Mouse (Mus musculus) heart, embryonic 15.5 days (tissue): ENCODE results near the gene Gtf2ird1. TPM values are rescaled to one million over a fixed set of nuclear protein-coding genes. Genes with fewer than 3 reads are reported as not detected.

Experiments
- ATAC-seq: fragments of 200-750 bp; cut with Nextera tagmentation; replicated peaks from 2 replicates; pipeline ENCODE4 v1.8.0; 2017; ENCODE audit warnings: low read depth, moderate TSS enrichment; ENCODE audit not compliant: insufficient number of reproducible peaks, insufficient read depth, low FRiP score
- H3K27ac ChIP-seq: fragments of 300-500 bp; sonication (generic); 2 replicates; pipeline ENCODE4 v1.5.1; 2015; ENCODE audit warnings: mild to moderate bottlenecking, inconsistent platforms
- H3K27me3 ChIP-seq: fragments of 300-500 bp; sonication (generic); 2 replicates; pipeline ENCODE4 v1.6.1; 2015; ENCODE audit warnings: inconsistent platforms
- H3K36me3 ChIP-seq: fragments of 300-500 bp; sonication (generic); 2 replicates; pipeline ENCODE4 v1.6.1; 2015; ENCODE audit warnings: mild to moderate bottlenecking, inconsistent platforms
- H3K4me1 ChIP-seq: fragments of 300-500 bp; sonication (generic); replicated peaks from 2 replicates; pipeline ENCODE4 v1.6.1; 2015; ENCODE audit warnings: inconsistent platforms
- H3K4me2 ChIP-seq: fragments of 300-500 bp; sonication (generic); 2 replicates; pipeline ENCODE4 v1.6.1; 2015; ENCODE audit warnings: inconsistent platforms, mild to moderate bottlenecking, moderate library complexity
- H3K4me3 ChIP-seq: fragments of 300-500 bp; sonication (generic); 2 replicates; pipeline ENCODE4 v1.5.1; 2015; ENCODE audit warnings: mild to moderate bottlenecking, inconsistent platforms
- H3K9ac ChIP-seq: fragments of 300-500 bp; sonication (generic); 2 replicates; pipeline ENCODE4 v1.6.1; 2015; ENCODE audit warnings: mild to moderate bottlenecking, inconsistent platforms
- H3K9me3 ChIP-seq: fragments of 300-500 bp; sonication (generic); replicated peaks from 2 replicates; pipeline ENCODE4 v1.6.1; 2016; ENCODE audit warnings: inconsistent platforms
- WGBS: fragments of 180-500 bp; shearing (Covaris S2); methylation state at CpG from one replicate; pipeline ENCODE4 v1.1.7; 2015; ENCODE audit warnings: mixed read lengths; 5-methylcytosine and 5-hydroxymethylcytosine counted together
- polyA plus RNA-seq: library from polyadenylated mRNA; unstranded; fragments of >200 nt; fragmentation: Nextera tagmentation; extraction: Ambion mirVana; gene quantifications from 2 replicates; pipeline ENCODE4 v1.2.1, GENCODE M21; 2015

The Gtf2ird1 gene
- polyA plus RNA-seq, 1 experiment from 2014 or later = 47.3 TPM

DNA sequence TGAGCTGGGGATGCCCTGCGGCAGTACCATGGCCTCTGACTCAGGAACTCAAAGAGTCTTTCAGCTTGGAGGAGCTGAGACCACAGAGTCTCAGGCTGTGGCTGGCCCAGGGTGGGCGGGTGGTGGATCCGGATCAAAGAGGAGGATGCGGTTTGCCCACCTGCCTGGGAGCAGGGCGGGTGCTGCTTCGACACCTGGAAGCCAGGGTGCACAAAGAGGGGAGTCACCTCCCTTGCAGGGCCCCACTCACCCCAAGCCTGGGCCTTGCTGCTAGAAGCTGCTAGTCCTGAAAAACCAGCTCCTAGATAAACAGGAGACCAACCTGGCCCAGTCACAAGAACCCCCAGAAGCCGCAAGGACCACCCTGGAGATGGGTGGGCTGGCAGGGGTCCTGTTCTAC is 12.0 kb downstream of the Gtf2ird1 start:
- Histone ChIP-seq H3K4me1 (peaks cover 47% of the 10 kb centered on the region), H3K9me3 (no peaks in the 10 kb centered on the region), H3K27ac (peak overlapping the region; percentile 72), H3K9ac (no peak overlapping the region), H3K27me3 (no peaks in the 10 kb centered on the region), H3K36me3 (peaks cover 4% of the 10 kb centered on the region; the same call in 1 of the 2 replicates), H3K4me2 (no peak overlapping the region), H3K4me3 (no peak overlapping the region)
- ATAC-seq = no peak
- 88% methylated on average over 7 of the region's 7 CpGs for WGBS

DNA sequence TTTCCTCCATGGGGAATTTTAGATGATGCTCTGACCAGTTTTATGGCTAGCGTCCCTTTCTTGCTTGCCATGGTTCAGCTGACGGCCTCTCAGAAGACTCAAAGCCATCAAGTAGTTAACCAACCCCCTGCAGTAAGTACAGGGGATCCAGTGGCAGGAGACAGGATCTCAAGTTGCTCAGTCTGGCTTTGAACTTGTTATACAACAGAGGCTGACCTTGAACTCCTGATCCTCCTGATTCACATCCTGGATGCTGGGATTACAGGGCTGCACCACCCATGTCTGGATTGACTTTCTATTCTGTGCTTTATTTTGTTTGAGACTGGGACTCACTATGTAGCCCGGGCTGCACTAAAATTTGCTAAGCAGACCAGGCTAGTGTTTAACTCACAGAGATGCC is 14.4 kb downstream of the Gtf2ird1 start:
- peaks cover 63% of the 10 kb centered on the region for H3K4me1 ChIP-seq
- ATAC-seq = no peak

DNA sequence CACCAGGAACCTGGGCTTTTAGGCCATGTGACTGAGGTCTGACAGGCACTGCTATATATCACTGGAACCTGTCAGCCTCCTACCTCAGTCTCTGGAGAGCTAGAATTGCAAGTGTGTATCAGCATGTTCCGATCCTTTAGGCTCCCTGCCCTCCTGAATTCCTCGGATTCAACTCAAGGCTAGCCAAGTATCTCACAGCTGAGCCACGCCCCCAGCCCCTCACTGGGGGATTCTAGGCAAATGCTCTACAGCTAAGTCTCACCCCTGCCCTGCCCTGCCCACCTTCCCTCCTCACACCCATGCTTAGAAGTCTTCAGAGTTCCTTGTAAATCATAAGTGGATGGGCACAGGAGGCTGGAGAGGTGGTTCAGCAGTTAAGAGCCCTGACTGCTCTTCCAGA is 15.4 kb downstream of the Gtf2ird1 start:
- H3K4me3 ChIP-seq = no peak overlapping the region
- H3K27ac ChIP-seq = peak overlapping the region; percentile 73
- H3K9me3 ChIP-seq = no peaks in the 10 kb centered on the region
- no peaks in the 10 kb centered on the region for H3K27me3 ChIP-seq
- peaks cover 4% of the 10 kb centered on the region; the same call in 1 of the 2 replicates for H3K36me3 ChIP-seq
- H3K4me1 ChIP-seq = peaks cover 70% of the 10 kb centered on the region
- peak overlapping the region; percentile 50; the same call in 1 of the 2 replicates for H3K4me2 ChIP-seq
- no peak for ATAC-seq
- WGBS = 24% methylated on average over 3 of the region's 3 CpGs
- H3K9ac ChIP-seq = no peak overlapping the region

More for the DNA sequence above, 14.4 kb downstream of the Gtf2ird1 start:
- Histone ChIP-seq H3K4me3 (no peak overlapping the region), H3K27me3 (no peaks in the 10 kb centered on the region), H3K36me3 (peaks cover 4% of the 10 kb centered on the region; the same call in 1 of the 2 replicates), H3K4me2 (no peak overlapping the region), H3K27ac (no peak overlapping the region), H3K9ac (no peak overlapping the region), H3K9me3 (no peaks in the 10 kb centered on the region)
- WGBS = 94% methylated on average over 3 of the region's 3 CpGs

DNA sequence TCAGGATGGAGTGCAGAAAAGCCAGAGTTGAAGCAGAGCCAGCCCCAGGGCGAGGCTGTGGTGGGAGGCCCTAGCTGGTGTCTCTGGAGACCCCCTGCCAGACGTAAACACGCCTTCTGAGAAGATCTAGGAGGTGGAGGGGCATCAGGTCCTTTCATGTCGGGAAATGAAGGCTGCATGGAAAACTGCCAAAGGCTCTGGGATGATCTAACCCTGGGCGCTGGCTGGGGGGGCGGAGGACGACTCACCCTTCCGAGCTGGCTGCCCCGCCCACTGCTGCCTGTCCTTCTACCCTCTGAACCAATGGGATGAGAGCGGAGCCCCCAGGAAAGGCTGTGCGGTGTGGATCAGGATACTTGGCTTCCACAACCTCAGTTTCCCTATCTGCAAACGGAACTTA is 16.4 kb downstream of the Gtf2ird1 start:
- Histone ChIP-seq H3K36me3 (peaks cover 4% of the 10 kb centered on the region; the same call in 1 of the 2 replicates), H3K9ac (no peak overlapping the region), H3K4me1 (peaks cover 68% of the 10 kb centered on the region), H3K9me3 (no peaks in the 10 kb centered on the region), H3K27me3 (no peaks in the 10 kb centered on the region), H3K27ac (peak overlapping the region; percentile 73), H3K4me3 (no peak overlapping the region), H3K4me2 (peak overlapping the region; percentile 50)
- 29% methylated on average over 12 of the region's 12 CpGs for WGBS
- ATAC-seq = peak; percentile 34; the same call in 1 of the 2 replicates

DNA sequence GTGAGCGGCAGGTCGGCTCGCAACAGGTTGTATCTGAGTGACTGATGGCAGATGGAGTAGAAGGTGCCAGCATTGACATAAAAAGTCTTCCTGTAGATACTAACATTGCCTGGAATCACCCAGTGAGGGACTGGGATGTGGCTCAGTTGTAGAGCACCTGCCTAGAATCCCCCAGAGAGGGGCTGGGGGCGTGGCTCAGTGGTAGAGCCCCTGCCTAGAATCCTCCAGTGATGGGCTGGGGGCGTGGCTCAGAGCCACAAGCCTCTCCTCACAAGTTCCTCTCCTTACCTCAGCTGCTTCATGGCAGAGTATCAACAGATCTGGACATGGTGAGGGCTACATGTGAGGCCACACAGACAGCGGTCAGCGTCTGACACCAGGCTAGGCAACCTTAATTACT is 17.0 kb downstream of the Gtf2ird1 start:
- Histone ChIP-seq H3K27ac (peak overlapping the region; percentile 73), H3K4me3 (no peak overlapping the region), H3K9me3 (no peaks in the 10 kb centered on the region), H3K4me2 (peak overlapping the region; percentile 50; the same call in 1 of the 2 replicates), H3K4me1 (peaks cover 66% of the 10 kb centered on the region), H3K9ac (no peak overlapping the region), H3K36me3 (peaks cover 4% of the 10 kb centered on the region; the same call in 1 of the 2 replicates), H3K27me3 (no peaks in the 10 kb centered on the region)
- ATAC-seq = no peak
- 94% methylated on average over 7 of the region's 7 CpGs for WGBS

DNA sequence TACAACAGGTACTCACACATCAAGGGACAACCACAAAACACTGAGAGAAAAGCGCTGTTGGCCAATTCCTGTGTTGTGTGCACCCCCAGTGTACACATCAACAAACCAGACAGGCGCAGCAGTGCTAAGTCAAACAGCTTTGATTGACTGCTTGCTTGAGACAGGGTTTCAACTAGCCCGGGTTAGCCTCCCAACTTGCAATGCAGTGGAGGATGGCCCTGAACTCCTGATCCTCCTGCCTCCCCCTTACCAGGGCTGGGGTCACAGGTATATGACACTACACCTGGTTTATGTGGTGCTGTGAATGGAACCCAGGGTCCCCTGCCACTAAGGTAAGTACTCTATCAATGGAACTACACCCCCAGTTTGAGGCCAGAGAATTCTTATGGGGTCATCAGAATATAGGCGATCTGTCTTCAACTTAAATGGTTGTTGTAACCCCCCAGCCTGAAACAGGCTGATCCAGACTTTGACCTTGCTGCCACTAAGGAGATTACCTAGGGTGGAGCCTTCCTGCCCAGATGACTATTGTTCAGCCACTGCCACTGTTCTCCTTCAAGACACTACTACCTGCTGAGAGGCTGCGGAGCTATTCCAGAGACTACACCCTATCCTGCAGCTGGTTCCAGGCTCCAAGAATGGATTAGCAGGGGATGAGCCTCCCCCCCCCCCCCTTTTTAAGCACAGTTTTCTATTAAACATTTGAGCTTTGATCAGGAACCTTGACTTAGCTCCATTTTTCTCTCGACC is 17.7 kb downstream of the Gtf2ird1 start:
- Histone ChIP-seq H3K9me3 (no peaks in the 10 kb centered on the region), H3K4me2 (no peak overlapping the region), H3K4me3 (no peak overlapping the region), H3K9ac (no peak overlapping the region), H3K27ac (no peak overlapping the region), H3K27me3 (no peaks in the 10 kb centered on the region), H3K36me3 (peaks cover 4% of the 10 kb centered on the region; the same call in 1 of the 2 replicates), H3K4me1 (peaks cover 67% of the 10 kb centered on the region)
- 89% methylated on average over 6 of the region's 6 CpGs for WGBS
- no peak for ATAC-seq

DNA sequence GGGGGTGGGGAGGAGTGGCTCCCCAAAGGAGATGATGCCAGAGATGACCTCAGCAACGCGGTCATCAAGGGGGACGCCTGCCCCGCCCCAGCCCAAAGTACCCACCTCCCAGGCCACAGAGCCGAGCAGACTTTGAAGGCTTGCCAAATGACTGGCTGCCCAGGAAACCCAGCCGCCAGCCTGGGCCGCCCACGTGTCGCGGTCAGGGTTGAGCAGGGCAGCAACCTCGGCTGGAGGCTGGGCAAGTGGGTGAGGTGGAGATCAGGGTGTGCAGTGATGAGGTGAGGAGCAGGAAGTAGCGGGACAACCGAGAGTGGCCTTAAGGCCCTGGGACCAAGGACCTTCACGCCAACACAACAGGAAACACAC is 19.1 kb downstream of the Gtf2ird1 start:
- ATAC-seq = peak; percentile 45
- peaks cover 81% of the 10 kb centered on the region for H3K4me1 ChIP-seq

DNA sequence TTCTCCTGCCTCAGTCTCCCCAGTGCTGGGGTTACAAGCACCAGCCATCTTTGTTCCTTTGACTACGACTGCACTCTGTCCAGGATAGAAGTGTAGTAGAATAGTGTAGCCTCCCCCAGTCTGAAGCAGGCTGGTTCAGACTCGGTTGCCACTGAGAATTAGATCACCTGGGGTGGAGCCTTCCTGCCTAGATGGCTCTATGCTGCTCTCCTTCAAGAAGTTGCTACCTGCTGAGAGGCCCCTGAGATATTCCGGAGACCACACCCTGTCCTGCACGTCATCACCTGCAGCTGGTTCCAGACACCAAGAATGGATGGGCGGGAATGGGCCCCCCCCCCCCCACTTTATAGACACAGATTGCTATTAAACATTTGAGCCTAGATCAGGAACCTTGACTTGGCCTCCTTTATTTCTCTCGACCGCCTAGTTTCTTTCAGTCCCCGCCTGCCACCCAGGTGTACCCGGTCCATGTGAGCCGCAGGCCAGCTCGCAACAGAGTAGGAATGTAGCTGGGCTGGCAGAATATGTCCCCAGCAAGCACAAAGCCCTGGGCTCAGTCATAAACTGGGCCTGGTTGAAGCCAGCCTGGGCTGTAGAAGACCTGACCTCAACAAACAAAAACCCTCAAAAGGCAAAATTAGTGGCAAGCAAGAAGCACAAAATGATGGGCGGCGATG is 19.6 kb downstream of the Gtf2ird1 start:
- Histone ChIP-seq H3K4me1 (peaks cover 81% of the 10 kb centered on the region), H3K9me3 (no peaks in the 10 kb centered on the region), H3K27ac (peak overlapping the region; percentile 94), H3K9ac (no peak overlapping the region), H3K36me3 (no peaks in the 10 kb centered on the region), H3K4me3 (no peak overlapping the region), H3K27me3 (no peaks in the 10 kb centered on the region), H3K4me2 (0 out of 2 replicates have a peak overlapping the region, but pooled peaks have one; percentile 2)
- ATAC-seq = no peak
- 81% methylated on average over 13 of the region's 13 CpGs for WGBS

More for the DNA sequence above, 19.1 kb downstream of the Gtf2ird1 start:
- H3K4me3 ChIP-seq = no peak overlapping the region
- no peaks in the 10 kb centered on the region for H3K27me3 ChIP-seq
- no peaks in the 10 kb centered on the region for H3K36me3 ChIP-seq
- H3K4me2 ChIP-seq = 0 out of 2 replicates have a peak overlapping the region, but pooled peaks have one; percentile 2
- no peaks in the 10 kb centered on the region for H3K9me3 ChIP-seq
- peak overlapping the region; percentile 94 for H3K27ac ChIP-seq
- H3K9ac ChIP-seq = no peak overlapping the region
- 34% methylated on average over 14 of the region's 14 CpGs for WGBS

DNA sequence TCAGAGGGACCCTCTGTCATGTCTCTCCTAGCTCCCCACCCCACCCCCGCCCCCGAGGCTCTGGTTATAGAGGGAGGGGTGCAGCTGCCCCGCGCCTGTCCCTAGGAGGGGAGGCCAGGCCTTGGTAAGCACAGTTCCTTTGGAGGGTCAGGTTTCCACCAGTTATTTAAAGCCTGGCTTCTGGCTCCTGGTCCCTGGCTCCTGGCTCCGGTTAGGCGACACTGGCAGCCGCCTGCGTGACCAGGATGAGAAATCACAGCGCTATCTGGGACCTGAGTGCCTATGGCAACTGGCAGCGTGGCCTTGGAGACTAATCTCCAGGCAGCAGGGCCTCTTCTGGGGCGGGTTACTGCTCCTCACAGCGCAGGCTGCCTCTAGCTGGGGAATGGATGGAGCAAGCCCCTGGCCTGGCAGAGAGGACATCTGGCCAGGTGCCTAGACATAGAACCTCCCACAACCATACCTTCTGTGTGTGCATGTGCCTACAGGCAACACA is 20.6 kb downstream of the Gtf2ird1 start:
- Histone ChIP-seq H3K27ac (peak overlapping the region; percentile 94), H3K9ac (peak overlapping the region; percentile 18; the same call in 1 of the 2 replicates), H3K4me1 (peaks cover 72% of the 10 kb centered on the region), H3K4me2 (peak overlapping the region; percentile 34; the same call in 1 of the 2 replicates), H3K27me3 (no peaks in the 10 kb centered on the region), H3K36me3 (no peaks in the 10 kb centered on the region), H3K4me3 (no peak overlapping the region), H3K9me3 (no peaks in the 10 kb centered on the region)
- WGBS = 17% methylated on average over 12 of the region's 12 CpGs
- ATAC-seq = peak; percentile 73

DNA sequence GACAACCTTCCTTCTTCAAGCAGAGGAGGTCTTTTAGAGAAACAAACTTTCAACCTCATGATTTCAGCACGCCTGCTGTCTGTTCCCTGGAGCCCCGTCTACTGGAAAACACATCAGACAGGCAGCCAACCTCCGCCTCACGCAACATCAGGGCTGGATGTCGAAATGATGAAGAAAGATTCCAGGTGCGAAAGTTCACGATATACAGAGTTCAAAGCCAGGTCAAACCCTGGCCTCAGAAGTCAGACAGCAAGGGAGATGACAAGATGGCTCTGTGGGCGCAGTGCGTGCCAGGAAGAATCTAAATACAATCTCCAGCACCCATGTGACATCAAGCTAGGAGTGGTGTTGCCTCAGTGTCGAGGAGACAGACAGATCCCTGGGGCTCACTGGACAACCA is 23.4 kb downstream of the Gtf2ird1 start:
- ATAC-seq = no peak
- WGBS = 28% methylated on average over 10 of the region's 10 CpGs
- Histone ChIP-seq H3K9me3 (no peaks in the 10 kb centered on the region), H3K4me3 (no peak overlapping the region), H3K27ac (no peak overlapping the region), H3K9ac (no peak overlapping the region), H3K27me3 (no peaks in the 10 kb centered on the region), H3K4me2 (no peak overlapping the region), H3K4me1 (peaks cover 54% of the 10 kb centered on the region), H3K36me3 (no peaks in the 10 kb centered on the region)

DNA sequence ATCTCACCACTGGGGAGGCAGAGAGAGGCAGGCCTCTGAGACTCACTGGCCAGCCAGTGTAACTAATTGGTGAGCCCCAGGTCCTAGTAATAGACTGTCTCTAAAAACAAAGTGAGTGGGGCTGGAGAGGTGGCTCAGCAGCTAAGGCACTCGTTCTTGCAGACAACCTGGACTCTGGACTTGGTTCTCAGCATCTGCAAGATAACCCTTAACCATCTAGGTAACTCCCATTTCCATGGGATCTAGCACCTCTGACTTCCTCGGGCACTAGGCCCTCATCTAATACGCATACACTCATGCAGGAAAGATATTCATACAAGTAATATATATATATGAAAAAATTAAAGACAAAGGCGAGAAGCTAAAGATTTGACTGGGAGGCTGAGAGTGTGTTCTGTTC is 26.4 kb downstream of the Gtf2ird1 start:
- H3K9ac ChIP-seq = no peak overlapping the region
- H3K4me3 ChIP-seq = no peak overlapping the region
- H3K9me3 ChIP-seq = no peaks in the 10 kb centered on the region
- peaks cover 31% of the 10 kb centered on the region for H3K4me1 ChIP-seq
- no peaks in the 10 kb centered on the region for H3K36me3 ChIP-seq
- H3K27me3 ChIP-seq = no peaks in the 10 kb centered on the region
- no peak for ATAC-seq
- H3K27ac ChIP-seq = no peak overlapping the region
- WGBS = 76% methylated on average over 4 of the region's 4 CpGs
- H3K4me2 ChIP-seq = no peak overlapping the region
